Mouse (Mus musculus) limb, embryonic 15.5 days (tissue): Measurements from ENCODE around the gene Lemd1. TPM values are rescaled to one million over a fixed set of nuclear protein-coding genes. Genes with fewer than 3 reads are reported as not detected.
A peak's percentile ranks its signal among the peaks of the same experiment; 100 is the strongest.

Experiments
- ATAC-seq: fragments of 200-750 bp; cut with Nextera tagmentation; 2 replicates; pipeline ENCODE4 v1.8.0; 2017; ENCODE audit warnings: low read depth, moderate TSS enrichment; ENCODE audit not compliant: insufficient number of reproducible peaks, low FRiP score, low TSS enrichment
- H3K27ac ChIP-seq: fragments of 300-500 bp; sonication (generic); 2 replicates; pipeline ENCODE4 v1.5.1; 2015; ENCODE audit warnings: moderate library complexity, mild to moderate bottlenecking, inconsistent platforms
- H3K27me3 ChIP-seq: fragments of 300-500 bp; sonication (generic); 2 replicates; pipeline ENCODE4 v1.6.1; 2015; ENCODE audit warnings: inconsistent platforms
- H3K36me3 ChIP-seq: fragments of 300-500 bp; sonication (generic); 2 replicates; pipeline ENCODE4 v1.6.1; 2015; ENCODE audit warnings: inconsistent platforms
- H3K4me1 ChIP-seq: fragments of 300-500 bp; sonication (generic); 2 replicates; pipeline ENCODE4 v1.6.1; 2015; ENCODE audit warnings: inconsistent platforms
- H3K4me2 ChIP-seq: fragments of 300-500 bp; sonication (generic); 2 replicates; pipeline ENCODE4 v1.6.1; 2015; ENCODE audit warnings: mild to moderate bottlenecking, inconsistent platforms
- H3K4me3 ChIP-seq: fragments of 300-500 bp; sonication (generic); 2 replicates; pipeline ENCODE4 v1.5.1; 2015; ENCODE audit warnings: mild to moderate bottlenecking, inconsistent platforms
- H3K9ac ChIP-seq: fragments of 300-500 bp; sonication (generic); 2 replicates; pipeline ENCODE4 v1.6.1; 2015; ENCODE audit warnings: inconsistent platforms
- H3K9me3 ChIP-seq: fragments of 300-500 bp; sonication (generic); 2 replicates; pipeline ENCODE4 v1.6.1; 2016; ENCODE audit warnings: inconsistent platforms
- WGBS: fragments of 180-500 bp; shearing (Covaris S2); methylation state at CpG from one replicate; pipeline ENCODE4 v1.1.7; 2015; 5-methylcytosine and 5-hydroxymethylcytosine counted together
- polyA plus RNA-seq: library from polyadenylated mRNA; unstranded; fragments of >200 nt; fragmentation: Nextera tagmentation; extraction: Ambion mirVana; gene quantifications from 2 replicates; pipeline ENCODE4 v1.2.1, GENCODE M21; 2015

Lemd1 gene
- polyA plus RNA-seq, 1 experiment from 2014 or later = 0.56 TPM

- Histone ChIP-seq H3K27ac (no peak overlapping the region), H3K4me3 (peak overlapping the region; percentile 18), H3K4me1 (peaks cover 13% of the 10 kb centered on the region), H3K36me3 (no peaks in the 10 kb centered on the region), H3K9ac (0 out of 2 replicates have a peak overlapping the region, but pooled peaks have one; percentile 14), H3K4me2 (peak overlapping the region; percentile 47), H3K9me3 (no peaks in the 10 kb centered on the region), H3K27me3 (peaks cover 13% of the 10 kb centered on the region; the same call in 1 of the 2 replicates)
- ATAC-seq = no peak; the same call in 1 of the 2 replicates
- 6% methylated on average over 12 of the region's 12 CpGs for whole genome bisulfite sequencing
Measured at GRCm38 (mm10) chr1:132168115-132168767, 23.0 kb upstream of the Lemd1 start.

GRCm38 (mm10) chr1:132170698-132171097 lies 20.5 kb upstream of the Lemd1 start:
- Histone ChIP-seq H3K27ac (no peak overlapping the region), H3K4me3 (no peak overlapping the region), H3K4me1 (peaks cover 8% of the 10 kb centered on the region), H3K9me3 (no peaks in the 10 kb centered on the region), H3K36me3 (no peaks in the 10 kb centered on the region), H3K27me3 (peaks cover 13% of the 10 kb centered on the region; the same call in 1 of the 2 replicates), H3K4me2 (no peak overlapping the region), H3K9ac (no peak overlapping the region)
- ATAC-seq = no peak
- 37% methylated on average over 6 of the region's 6 CpGs for WGBS

- H3K4me1 ChIP-seq = peaks cover 8% of the 10 kb centered on the region
- no peaks in the 10 kb centered on the region for H3K9me3 ChIP-seq
- peaks cover 13% of the 10 kb centered on the region; the same call in 1 of the 2 replicates for H3K27me3 ChIP-seq
- no peak overlapping the region for H3K4me3 ChIP-seq
- H3K36me3 ChIP-seq = no peaks in the 10 kb centered on the region
- no peak for ATAC-seq
- no peak overlapping the region for H3K4me2 ChIP-seq
- no peak overlapping the region for H3K9ac ChIP-seq
- WGBS = 6% methylated on average over 2 of the region's 2 CpGs
- no peak overlapping the region for H3K27ac ChIP-seq
Measured at GRCm38 (mm10) chr1:132171619-132172018, 19.6 kb upstream of the Lemd1 start.

- ATAC-seq = no peak
- no peaks in the 10 kb centered on the region for H3K36me3 ChIP-seq
- no peak overlapping the region for H3K4me3 ChIP-seq
- H3K4me1 ChIP-seq = peaks cover 16% of the 10 kb centered on the region
- H3K9ac ChIP-seq = no peak overlapping the region
- no peak overlapping the region for H3K27ac ChIP-seq
- no peaks in the 10 kb centered on the region for H3K9me3 ChIP-seq
- peaks cover 54% of the 10 kb centered on the region for H3K27me3 ChIP-seq
- WGBS = 76% methylated on average over 4 of the region's 4 CpGs
- H3K4me2 ChIP-seq = no peak overlapping the region
Measured at GRCm38 (mm10) chr1:132186303-132186702, 4.9 kb upstream of the Lemd1 start.

- peaks cover 28% of the 10 kb centered on the region for H3K4me1 ChIP-seq
- 35% methylated on average over 9 of the region's 9 CpGs for WGBS
Measured at GRCm38 (mm10) chr1:132188442-132189066, 2.7 kb upstream of the Lemd1 start.

GRCm38 (mm10) chr1:132189231-132189630 lies 2.0 kb upstream of the Lemd1 start:
- H3K4me1 ChIP-seq = peaks cover 28% of the 10 kb centered on the region
- H3K4me2 ChIP-seq = no peak overlapping the region
- WGBS = 53% methylated on average over 4 of the region's 4 CpGs
- no peak overlapping the region for H3K9ac ChIP-seq
- H3K27me3 ChIP-seq = peaks cover 79% of the 10 kb centered on the region
- H3K9me3 ChIP-seq = no peaks in the 10 kb centered on the region
- H3K36me3 ChIP-seq = no peaks in the 10 kb centered on the region
- no peak overlapping the region for H3K4me3 ChIP-seq
- no peak overlapping the region for H3K27ac ChIP-seq
- ATAC-seq = no peak

More at GRCm38 (mm10) chr1:132188442-132189066, 2.7 kb upstream of the Lemd1 start:
- Histone ChIP-seq H3K27me3 (peaks cover 76% of the 10 kb centered on the region), H3K27ac (no peak overlapping the region), H3K9ac (no peak overlapping the region), H3K36me3 (no peaks in the 10 kb centered on the region), H3K4me2 (no peak overlapping the region), H3K9me3 (no peaks in the 10 kb centered on the region), H3K4me3 (no peak overlapping the region)
- ATAC-seq = no peak

DNA sequence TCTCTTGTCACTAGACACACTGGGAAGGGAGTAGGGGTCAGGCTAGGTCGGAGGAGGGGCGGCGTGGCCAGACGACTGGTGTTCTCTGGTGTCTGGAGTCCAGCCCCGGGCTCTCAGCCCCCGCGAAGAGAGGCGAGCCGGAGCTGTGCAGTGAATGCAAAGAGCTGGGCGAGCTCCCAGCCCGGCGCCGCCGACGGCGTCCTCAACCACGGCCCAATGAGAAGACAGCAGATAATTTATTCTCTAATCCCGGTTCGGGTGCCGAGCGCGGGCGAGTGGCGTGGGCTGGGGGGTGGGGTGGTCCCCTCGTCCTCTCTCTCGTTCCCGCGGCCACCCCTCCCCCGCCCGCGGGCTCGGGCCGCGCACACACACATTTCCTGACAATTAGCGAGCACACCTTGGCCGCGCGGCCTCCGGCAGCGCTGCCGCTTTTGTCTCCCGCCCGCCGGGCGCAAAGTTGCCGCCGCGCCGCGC lies 1.2 kb upstream of the Lemd1 start:
- H3K27ac ChIP-seq = no peak overlapping the region
- ATAC-seq = no peak
- H3K4me3 ChIP-seq = peak overlapping the region; percentile 51
- peak overlapping the region; percentile 98 for H3K4me2 ChIP-seq
- H3K9ac ChIP-seq = 0 out of 2 replicates have a peak overlapping the region, but pooled peaks have one; percentile 5
- peaks cover 82% of the 10 kb centered on the region for H3K27me3 ChIP-seq
- H3K36me3 ChIP-seq = no peaks in the 10 kb centered on the region
- whole genome bisulfite sequencing = under 1% methylated on average over 50 of the region's 50 CpGs
- no peaks in the 10 kb centered on the region for H3K9me3 ChIP-seq
- H3K4me1 ChIP-seq = peaks cover 31% of the 10 kb centered on the region

- H3K27ac ChIP-seq = no peak overlapping the region
- H3K9me3 ChIP-seq = no peaks in the 10 kb centered on the region
- 0 out of 2 replicates have a peak overlapping the region, but pooled peaks have one; percentile 5 for H3K9ac ChIP-seq
- H3K36me3 ChIP-seq = no peaks in the 10 kb centered on the region
- under 1% methylated on average over 42 of the region's 62 CpGs for WGBS
- peak overlapping the region; percentile 51 for H3K4me3 ChIP-seq
- peak overlapping the region; percentile 98 for H3K4me2 ChIP-seq
- ATAC-seq = peak; percentile 9; the same call in 1 of the 2 replicates
- H3K4me1 ChIP-seq = peaks cover 32% of the 10 kb centered on the region
- H3K27me3 ChIP-seq = peaks cover 88% of the 10 kb centered on the region
Measured at GRCm38 (mm10) chr1:132190621-132191092, 574 bp upstream of the Lemd1 start.

GRCm38 (mm10) chr1:132191786-132192680 lies 802 bp downstream of the Lemd1 start:
- Histone ChIP-seq H3K4me3 (peak overlapping the region; percentile 51; the same call in 1 of the 2 replicates), H3K36me3 (no peaks in the 10 kb centered on the region), H3K4me2 (peak overlapping the region; percentile 98; the same call in 1 of the 2 replicates), H3K27ac (no peak overlapping the region), H3K27me3 (peaks cover 83% of the 10 kb centered on the region), H3K9me3 (no peaks in the 10 kb centered on the region), H3K9ac (no peak overlapping the region), H3K4me1 (peaks cover 41% of the 10 kb centered on the region)
- 7% methylated on average over 16 of the region's 16 CpGs for WGBS
- ATAC-seq = no peak

DNA sequence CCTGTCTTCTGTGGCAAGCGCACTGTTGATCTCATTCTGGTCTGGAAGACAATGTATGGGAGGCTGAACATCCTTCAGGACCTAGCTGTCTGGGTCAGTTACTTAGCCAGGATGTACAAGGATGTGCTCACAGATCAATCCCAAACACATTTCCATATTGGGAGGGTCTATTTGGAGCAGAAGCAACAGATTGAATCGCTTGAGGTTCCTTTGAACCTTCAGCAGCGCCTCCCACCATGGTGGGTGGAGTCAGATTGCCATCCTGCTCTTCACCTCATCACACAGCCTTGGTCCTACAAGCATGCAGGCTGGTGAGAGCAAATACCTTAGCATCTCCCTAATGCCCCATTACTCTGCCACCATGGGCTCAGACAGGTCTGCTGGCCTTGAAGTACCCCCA lies 2.6 kb downstream of the Lemd1 start:
- H3K9ac ChIP-seq = no peak overlapping the region
- H3K9me3 ChIP-seq = no peaks in the 10 kb centered on the region
- peaks cover 66% of the 10 kb centered on the region for H3K27me3 ChIP-seq
- peaks cover 46% of the 10 kb centered on the region for H3K4me1 ChIP-seq
- H3K36me3 ChIP-seq = no peaks in the 10 kb centered on the region
- 61% methylated on average over 3 of the region's 3 CpGs for WGBS
- no peak for ATAC-seq
- no peak overlapping the region for H3K4me3 ChIP-seq
- no peak overlapping the region for H3K27ac ChIP-seq
- H3K4me2 ChIP-seq = no peak overlapping the region

- no peak overlapping the region for H3K9ac ChIP-seq
- no peak overlapping the region for H3K27ac ChIP-seq
- no peak overlapping the region for H3K4me3 ChIP-seq
- 62% methylated on average over 3 of the region's 3 CpGs for WGBS
- peaks cover 61% of the 10 kb centered on the region for H3K27me3 ChIP-seq
- peaks cover 48% of the 10 kb centered on the region for H3K4me1 ChIP-seq
- no peak overlapping the region for H3K4me2 ChIP-seq
- H3K9me3 ChIP-seq = no peaks in the 10 kb centered on the region
- H3K36me3 ChIP-seq = no peaks in the 10 kb centered on the region
- ATAC-seq = no peak
Measured at GRCm38 (mm10) chr1:132194624-132195023, 3.4 kb downstream of the Lemd1 start.
